ENCODE assay signal across 9 mouse cellular contexts in the genomic region with DNA sequence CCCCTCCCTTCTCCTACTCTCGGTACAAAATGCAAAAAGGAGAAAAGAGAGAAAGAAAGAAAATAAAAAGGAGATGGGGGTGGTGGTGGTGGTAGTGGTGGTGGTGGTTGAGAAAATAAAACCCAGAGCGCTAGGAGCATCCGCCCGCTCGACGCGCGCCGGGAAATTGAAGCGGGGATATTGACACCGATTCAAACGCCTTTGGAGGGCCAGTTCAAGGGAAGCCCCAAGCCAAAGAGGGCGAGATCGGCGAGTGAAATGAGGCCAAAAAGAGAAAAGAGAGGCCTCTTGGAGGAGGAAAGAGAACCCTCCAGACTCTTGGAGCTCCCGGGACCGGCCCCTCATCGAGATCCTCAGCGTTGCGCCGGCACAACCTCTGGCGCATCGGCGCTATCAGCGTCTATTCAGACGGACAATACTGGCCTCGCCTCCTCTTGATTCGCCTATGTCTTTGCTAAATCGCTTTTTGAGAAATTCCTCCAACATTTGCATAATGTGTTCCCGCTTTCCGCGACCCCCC. TPM values are rescaled to one million over a fixed set of nuclear protein-coding genes. Genes with fewer than 3 reads are reported as not detected.
DNase-seq lines count a peak whose midpoint lies in the region; ATAC-seq and TF ChIP-seq lines count a peak whose summit lies in the region.
"Had no signal": no experiment of that assay in that cellular context is flagged by ENCODE, and none has a peak within 500 bp of the region (broad histone marks: within the 10 kb centered on the region; RNA-seq: fewer than 3 reads in every experiment).

No protein-coding gene starts in this region.

- peak overlapping the region; percentile 65 for H3K4me2 ChIP-seq in hindbrain, embryonic 16.5 days (ENCODE audit: low read length)
- peak overlapping the region; percentile 63 for H3K4me2 ChIP-seq in midbrain, embryonic 16.5 days (ENCODE audit: low read length)

- no peak for TF ChIP-seq POLR2A in kidney, adult 2 months (IDR thresholded peaks at IDR 0.05; ENCODE audit: low read depth, low read length)

- intact Hi-C loops in left cerebral cortex, postnatal 25 days (cut with DNase I): loop anchor here (5.0 kb wide), 1 partner anchor 97 kb away; no protein-coding TSS in a partner anchor

- no peaks in the 10 kb centered on the region for H3K9me3 ChIP-seq in hindbrain, embryonic 16.5 days (ENCODE audit: control insufficient read depth, low read length)
- no peaks in the 10 kb centered on the region for H3K9me3 ChIP-seq in midbrain, embryonic 16.5 days (replicated peaks; ENCODE audit: control insufficient read depth, low read length, poor library complexity, severe bottlenecking)

- TF ChIP-seq CTCF in kidney, adult 2 months (conservative IDR thresholded peaks at IDR 0.05; ENCODE audit: insufficient read depth, insufficient read length, low read depth, low read length): no peak

- DNase-seq in kidney, adult 2 months: no peak
- DNase-seq in kidney, adult 8-10 months: no peak
- DNase-seq in embryo, embryonic 11 days: peak; percentile 72
- no peak for DNase-seq in spleen, postnatal 4 days (ENCODE audit: low spot score in 2 of 2)
- DNase-seq in c-Kit-positive CD71-positive TER-119-positive erythroid progenitor cells, embryonic 14.5 days (ENCODE audit: low spot score): no peak
- no peak for DNase-seq in left cerebral cortex, postnatal 25 days (ENCODE audit: low spot score in 2 of 2)

- H3K27me3 ChIP-seq in kidney, adult 2 months (replicated peaks; ENCODE audit: control insufficient read depth, insufficient read depth, low read length): peaks cover 5% of the 10 kb centered on the region
- peaks cover 72% of the 10 kb centered on the region for H3K27me3 ChIP-seq in hindbrain, embryonic 16.5 days (replicated peaks; ENCODE audit: control insufficient read depth, insufficient read depth, low read length)
- H3K27me3 ChIP-seq in midbrain, embryonic 16.5 days (ENCODE audit: control insufficient read depth, insufficient read depth, low read depth, low read length): peaks cover 66% of the 10 kb centered on the region

- H3K9ac ChIP-seq in hindbrain, embryonic 16.5 days (ENCODE audit: low read depth, low read length): no peak overlapping the region
- H3K9ac ChIP-seq in midbrain, embryonic 16.5 days (ENCODE audit: low read depth, low read length): peak overlapping the region; percentile 34; the same call in 1 of the 2 replicates

- H3K4me1 ChIP-seq in kidney, adult 2 months (ENCODE audit: control insufficient read depth, insufficient read depth, low read length): peaks cover 3% of the 10 kb centered on the region; the same call in 1 of the 2 replicates
- H3K4me1 ChIP-seq in hindbrain, embryonic 16.5 days (ENCODE audit: control insufficient read depth, insufficient read depth, low read depth, low read length): peaks cover 31% of the 10 kb centered on the region
- H3K4me1 ChIP-seq in midbrain, embryonic 16.5 days (ENCODE audit: control insufficient read depth, insufficient read depth, low read length): peaks cover 31% of the 10 kb centered on the region

- 3% methylated on average over 32 of the region's 32 CpGs for WGBS in kidney, adult 2 months
- WGBS in hindbrain, embryonic 16.5 days: under 1% methylated on average over 32 of the region's 32 CpGs
- under 1% methylated on average over 32 of the region's 32 CpGs for WGBS in midbrain, embryonic 16.5 days

- ATAC-seq in hindbrain, embryonic 16.5 days: no peak
- ATAC-seq in midbrain, embryonic 16.5 days: no peak

- no peaks in the 10 kb centered on the region for H3K36me3 ChIP-seq in kidney, adult 2 months (ENCODE audit: control insufficient read depth, insufficient read depth, low read length)
- H3K36me3 ChIP-seq in hindbrain, embryonic 16.5 days (ENCODE audit: control insufficient read depth, insufficient read depth, low read length): no peaks in the 10 kb centered on the region
- H3K36me3 ChIP-seq in midbrain, embryonic 16.5 days (ENCODE audit: control insufficient read depth, insufficient read depth, low read length): no peaks in the 10 kb centered on the region

- H3K4me3 ChIP-seq in kidney, adult 2 months (ENCODE audit: insufficient read depth, low read depth, low read length): peak overlapping the region; percentile 31
- H3K4me3 ChIP-seq in hindbrain, embryonic 16.5 days (ENCODE audit: low read length): peak overlapping the region; percentile 37
- H3K4me3 ChIP-seq in midbrain, embryonic 16.5 days (ENCODE audit: low read depth, low read length): peak overlapping the region; percentile 37

- H3K27ac ChIP-seq in kidney, adult 2 months (ENCODE audit: insufficient read depth, low read depth, low read length): no peak overlapping the region
- no peak overlapping the region for H3K27ac ChIP-seq in hindbrain, embryonic 16.5 days (ENCODE audit: low read depth, low read length)
- no peak overlapping the region for H3K27ac ChIP-seq in midbrain, embryonic 16.5 days (ENCODE audit: low read length)

RNA-seq across cellular contexts. Expression of gene Lhx6, which starts 0.7 kb away (rescaled TPM):
- polyA plus RNA-seq in kidney, adult 2 months (2012; rRNA removed): 1.4 and 1.7 TPM in 2 replicates
- 0.48 and 3.4 TPM in 2 replicates for polyA plus RNA-seq in hindbrain, embryonic 16.5 days (2015; fragmentation: Nextera tagmentation; extraction: Ambion mirVana)
- 4.1 and 5.8 TPM in 2 replicates for polyA plus RNA-seq in midbrain, embryonic 16.5 days (2015; fragmentation: Nextera tagmentation; extraction: Ambion mirVana)
- 10 to 100 TPM; 17.5 to 20.0 TPM for total RNA-seq in left cerebral cortex, postnatal 25 days (2021)

RNA-seq across cellular contexts. Expression of gene Mrrf, which starts 31.7 kb away (rescaled TPM):
- polyA plus RNA-seq in kidney, adult 2 months (2012; rRNA removed): 54.0 and 65.1 TPM in 2 replicates
- polyA plus RNA-seq in hindbrain, embryonic 16.5 days (2015; fragmentation: Nextera tagmentation; extraction: Ambion mirVana): 26.6 and 26.7 TPM in 2 replicates
- 24.7 and 27.3 TPM in 2 replicates for polyA plus RNA-seq in midbrain, embryonic 16.5 days (2015; fragmentation: Nextera tagmentation; extraction: Ambion mirVana)
- 10 to 100 TPM; 15.5 to 20.0 TPM for total RNA-seq in left cerebral cortex, postnatal 25 days (2021)

RNA-seq across cellular contexts. Expression of gene Rbm18, which starts 32.1 kb away (rescaled TPM):
- 10.9 and 15.2 TPM in 2 replicates for polyA plus RNA-seq in kidney, adult 2 months (2012; rRNA removed)
- polyA plus RNA-seq in hindbrain, embryonic 16.5 days (2015; fragmentation: Nextera tagmentation; extraction: Ambion mirVana): 114 and 117 TPM in 2 replicates
- polyA plus RNA-seq in midbrain, embryonic 16.5 days (2015; fragmentation: Nextera tagmentation; extraction: Ambion mirVana): 131 and 142 TPM in 2 replicates
- total RNA-seq in left cerebral cortex, postnatal 25 days (2021): 10 to 100 TPM; 53.4 to 54.6 TPM

RNA-seq across cellular contexts. Expression of gene Morn5, which starts 55.2 kb away (rescaled TPM):
- polyA plus RNA-seq in kidney, adult 2 months (2012; rRNA removed): 0.61 and 1.7 TPM in 2 replicates
- polyA plus RNA-seq in hindbrain, embryonic 16.5 days (2015; fragmentation: Nextera tagmentation; extraction: Ambion mirVana): 4.1 and 4.6 TPM in 2 replicates
- 2.9 and 3.5 TPM in 2 replicates for polyA plus RNA-seq in midbrain, embryonic 16.5 days (2015; fragmentation: Nextera tagmentation; extraction: Ambion mirVana)
- total RNA-seq in left cerebral cortex, postnatal 25 days (2021): under 1 TPM; 0.53 to 0.82 TPM
- total RNA-seq: heart, postnatal 14 days had no signal

RNA-seq across cellular contexts. Expression of gene Ndufa8, which starts 55.3 kb away (rescaled TPM):
- 203 and 261 TPM in 2 replicates for polyA plus RNA-seq in kidney, adult 2 months (2012; rRNA removed)
- polyA plus RNA-seq in hindbrain, embryonic 16.5 days (2015; fragmentation: Nextera tagmentation; extraction: Ambion mirVana): 346 and 375 TPM in 2 replicates
- 293 and 307 TPM in 2 replicates for polyA plus RNA-seq in midbrain, embryonic 16.5 days (2015; fragmentation: Nextera tagmentation; extraction: Ambion mirVana)
- total RNA-seq in left cerebral cortex, postnatal 25 days (2021): 100 to 1,000 TPM; 197 to 198 TPM
